Mouse (Mus musculus) kidney, postnatal 0 days (tissue): ENCODE measurements at regions not wholly inside any gene's neighbourhood (a gene's known extent, or its start where the extent isn't known, plus 50 kb on each side); places are given as distances from the start of the nearest gene placed in this dataset.

Source experiments
- ATAC-seq: fragments of 200-750 bp; cut with Nextera tagmentation; replicated peaks from 2 replicates; pipeline ENCODE4 v1.8.0; 2017; ENCODE audit warnings: low read depth, moderate number of reproducible peaks, moderate TSS enrichment, moderate library complexity; ENCODE audit not compliant: low FRiP score
- DNase-seq: peaks from one replicate; pipeline ENCODE4 v3.0.0-alpha.2; 2016; ENCODE audit warnings: low spot score
- H3K27ac ChIP-seq: fragments of 300-500 bp; sonication (generic); 2 replicates; pipeline ENCODE4 v1.5.1; 2014; ENCODE audit warnings: mild to moderate bottlenecking
- H3K27me3 ChIP-seq: fragments of 300-500 bp; sonication (generic); 2 replicates; pipeline ENCODE4 v1.6.1; 2014; ENCODE audit warnings: low read length, mixed read lengths; ENCODE audit not compliant: insufficient read depth
- H3K36me3 ChIP-seq: fragments of 300-500 bp; sonication (generic); 2 replicates; pipeline ENCODE4 v1.6.1; 2014; ENCODE audit warnings: low read length, mixed read lengths; ENCODE audit not compliant: insufficient read depth
- H3K4me1 ChIP-seq: fragments of 300-500 bp; sonication (generic); replicated peaks from 2 replicates; pipeline ENCODE4 v1.6.1; 2014; ENCODE audit warnings: antibody characterized with exemption, low read length, mixed read lengths; ENCODE audit not compliant: insufficient read depth
- H3K4me2 ChIP-seq: fragments of 300-500 bp; sonication (generic); 2 replicates; pipeline ENCODE4 v1.6.1; 2014; ENCODE audit warnings: mild to moderate bottlenecking, low read length, moderate library complexity, mixed read lengths
- H3K4me3 ChIP-seq: fragments of 300-500 bp; sonication (generic); replicated peaks from 2 replicates; pipeline ENCODE4 v1.5.1; 2014; ENCODE audit warnings: low read depth, low read length
- H3K9ac ChIP-seq: fragments of 300-500 bp; sonication (generic); 2 replicates; pipeline ENCODE4 v1.6.1; 2014; ENCODE audit warnings: low read depth, low read length
- H3K9me3 ChIP-seq: fragments of 300-500 bp; sonication (generic); replicated peaks from 2 replicates; pipeline ENCODE4 v1.6.1; 2016; ENCODE audit warnings: low read length, inconsistent platforms, mixed read lengths
- CTCF ChIP-seq: IDR thresholded peaks from 2 replicates; pipeline ENCODE4 v1.5.1; 2016; ENCODE audit warnings: antibody characterized with exemption, low read depth, mild to moderate bottlenecking, moderate library complexity
- WGBS: fragments of 180-500 bp; shearing (Covaris S2); extraction: QIAGEN DNeasy Blood & Tissue Kit; methylation state at CpG from one replicate; pipeline ENCODE4 v1.1.7; 2014; 5-methylcytosine and 5-hydroxymethylcytosine counted together

- no peak overlapping the region for H3K4me3 ChIP-seq
- no peaks in the 10 kb centered on the region for H3K36me3 ChIP-seq
- 0 out of 2 replicates have a peak, but pooled peaks cover 3% of the 10 kb centered on the region for H3K4me1 ChIP-seq
- no peaks in the 10 kb centered on the region for H3K27me3 ChIP-seq
- no peak for TF ChIP-seq CTCF
- H3K4me2 ChIP-seq = no peak overlapping the region
- no peak overlapping the region for H3K9ac ChIP-seq
- no peaks in the 10 kb centered on the region for H3K9me3 ChIP-seq
- no peak for DNase-seq
- ATAC-seq = no peak
- H3K27ac ChIP-seq = no peak overlapping the region
- WGBS = 29% methylated on average over 11 of the region's 11 CpGs
These were observed 128.7 kb downstream of the Kif26a start for GRCm38 (mm10) chr12:112274756-112275155.

- H3K4me3 ChIP-seq = no peak overlapping the region
- no peaks in the 10 kb centered on the region for H3K36me3 ChIP-seq
- ATAC-seq = no peak
- H3K9me3 ChIP-seq = no peaks in the 10 kb centered on the region
- H3K4me2 ChIP-seq = no peak overlapping the region
- 38% methylated on average over 7 of the region's 7 CpGs for WGBS
- H3K27ac ChIP-seq = no peak overlapping the region
- no peak overlapping the region for H3K9ac ChIP-seq
- DNase-seq = no peak
- H3K27me3 ChIP-seq = no peaks in the 10 kb centered on the region
- TF ChIP-seq CTCF = no peak
- 0 out of 2 replicates have a peak, but pooled peaks cover 3% of the 10 kb centered on the region for H3K4me1 ChIP-seq
These were observed 130.6 kb downstream of the Kif26a start for GRCm38 (mm10) chr12:112276651-112277050.

GRCm38 (mm10) chr12:112277511-112277910 lies 131.5 kb downstream of the Kif26a start:
- no peak for TF ChIP-seq CTCF

GRCm38 (mm10) chr12:112285096-112285495 lies 139.1 kb downstream of the Kif26a start:
- H3K27me3 ChIP-seq = no peaks in the 10 kb centered on the region
- H3K4me1 ChIP-seq = no peaks in the 10 kb centered on the region
- ATAC-seq (no peak), DNase-seq (no peak)
- no peaks in the 10 kb centered on the region for H3K9me3 ChIP-seq
- WGBS = 46% methylated on average over 15 of the region's 15 CpGs
- no peaks in the 10 kb centered on the region for H3K36me3 ChIP-seq
- H3K4me3 ChIP-seq = no peak overlapping the region
- no peak for TF ChIP-seq CTCF
- H3K27ac ChIP-seq = no peak overlapping the region
- H3K9ac ChIP-seq = no peak overlapping the region
- no peak overlapping the region for H3K4me2 ChIP-seq

More at GRCm38 (mm10) chr12:112277511-112277910, 131.5 kb downstream of the Kif26a start:
- WGBS = 27% methylated on average over 14 of the region's 14 CpGs
- no peak overlapping the region for H3K27ac ChIP-seq
- H3K9me3 ChIP-seq = no peaks in the 10 kb centered on the region
- H3K4me2 ChIP-seq = no peak overlapping the region
- H3K27me3 ChIP-seq = no peaks in the 10 kb centered on the region
- H3K4me3 ChIP-seq = no peak overlapping the region
- no peak overlapping the region for H3K9ac ChIP-seq
- DNase-seq (no peak), ATAC-seq (no peak)
- H3K36me3 ChIP-seq = no peaks in the 10 kb centered on the region
- H3K4me1 ChIP-seq = 0 out of 2 replicates have a peak, but pooled peaks cover 3% of the 10 kb centered on the region

- Histone ChIP-seq H3K27me3 (peaks cover 4% of the 10 kb centered on the region; the same call in 1 of the 2 replicates), H3K4me2 (no peak overlapping the region), H3K4me3 (no peak overlapping the region), H3K4me1 (no peaks in the 10 kb centered on the region), H3K9me3 (no peaks in the 10 kb centered on the region), H3K9ac (no peak overlapping the region), H3K27ac (no peak overlapping the region), H3K36me3 (no peaks in the 10 kb centered on the region)
- 74% methylated on average over 3 of the region's 3 CpGs for WGBS
- no peak for ATAC-seq
- no peak for TF ChIP-seq CTCF
- DNase-seq = no peak
These were observed 142.8 kb downstream of the Kif26a start for GRCm38 (mm10) chr12:112288786-112289185.

GRCm38 (mm10) chr12:112290299-112290698 lies 144.3 kb downstream of the Kif26a start:
- no peak for DNase-seq
- Histone ChIP-seq H3K27ac (no peak overlapping the region), H3K4me3 (no peak overlapping the region), H3K9ac (no peak overlapping the region), H3K4me2 (no peak overlapping the region), H3K27me3 (peaks cover 4% of the 10 kb centered on the region; the same call in 1 of the 2 replicates), H3K4me1 (no peaks in the 10 kb centered on the region), H3K36me3 (no peaks in the 10 kb centered on the region), H3K9me3 (no peaks in the 10 kb centered on the region)
- WGBS = 87% methylated on average over 9 of the region's 9 CpGs
- TF ChIP-seq CTCF = no peak
- ATAC-seq = no peak
